Mouse (Mus musculus) cerebellum, adult 2 months (tissue): ENCODE measurements around the gene Prkce. TPM values are rescaled to one million over a fixed set of nuclear protein-coding genes. Genes with fewer than 3 reads are reported as not detected.

Source experiments
- DNase-seq, 2 experiments: peaks; one replicate each; pipeline ENCODE4 v3.0.0; 2021
- H3K27ac ChIP-seq: fragments of 200-500 bp; 2 replicates; pipeline ENCODE4 v1.5.1; 2012; ENCODE audit warnings: low read length, control low read depth, inconsistent platforms; ENCODE audit not compliant: insufficient read depth
- H3K27me3 ChIP-seq: fragments of 200-500 bp; 2 replicates; pipeline ENCODE4 v1.6.1; 2012; ENCODE audit warnings: inconsistent platforms, mild to moderate bottlenecking, low read length, moderate library complexity; ENCODE audit not compliant: control insufficient read depth, insufficient read depth
- H3K4me1 ChIP-seq: fragments of 200-500 bp; 2 replicates; pipeline ENCODE4 v1.6.1; 2011; ENCODE audit warnings: low read length; ENCODE audit not compliant: control insufficient read depth, insufficient read depth
- H3K4me3 ChIP-seq: fragments of 200-500 bp; replicated peaks from 2 replicates; pipeline ENCODE3; 2011; ENCODE audit warnings: mild to moderate bottlenecking, low read depth, low read length, control low read depth; ENCODE audit not compliant: insufficient read depth
- CTCF ChIP-seq: fragments of 200-500 bp; IDR thresholded peaks from 2 replicates; pipeline ENCODE4 v1.5.1; 2011; ENCODE audit warnings: low read depth, mild to moderate bottlenecking, control low read depth, low read length, moderate library complexity, borderline replicate concordance; ENCODE audit not compliant: insufficient read depth
- POLR2A ChIP-seq: fragments of 200-500 bp; IDR thresholded peaks from 2 replicates; pipeline ENCODE4 v1.6.1; 2011; ENCODE audit warnings: low read length, control low read depth, borderline replicate concordance; ENCODE audit not compliant: insufficient read depth
- WGBS: fragments of 180-500 bp; shearing (Covaris S2); methylation state at CpG from one replicate; pipeline ENCODE4 v1.1.7; 2018; 5-methylcytosine and 5-hydroxymethylcytosine counted together
- polyA plus RNA-seq: library from polyadenylated mRNA; depleted of rRNA; stranded (reverse); fragments of >200 nt; gene quantifications from 2 replicates; pipeline ENCODE4 v1.2.3, GENCODE M21; 2012

The Prkce gene
- polyA plus RNA-seq, 1 experiment, result 53.7 TPM

- Histone ChIP-seq H3K4me3 (no peak overlapping the region), H3K27ac (no peak overlapping the region), H3K27me3 (no peaks in the 10 kb centered on the region), H3K4me1 (0 out of 2 replicates have a peak, but pooled peaks cover 2% of the 10 kb centered on the region)
- DNase-seq, result no peak
- TF ChIP-seq CTCF, result no peak
- no peak for TF ChIP-seq POLR2A
- 85% methylated on average over 10 of the region's 10 CpGs for WGBS
Measured at GRCm38 (mm10) chr17:86479406-86479805, 311.8 kb downstream of the Prkce start.

DNA sequence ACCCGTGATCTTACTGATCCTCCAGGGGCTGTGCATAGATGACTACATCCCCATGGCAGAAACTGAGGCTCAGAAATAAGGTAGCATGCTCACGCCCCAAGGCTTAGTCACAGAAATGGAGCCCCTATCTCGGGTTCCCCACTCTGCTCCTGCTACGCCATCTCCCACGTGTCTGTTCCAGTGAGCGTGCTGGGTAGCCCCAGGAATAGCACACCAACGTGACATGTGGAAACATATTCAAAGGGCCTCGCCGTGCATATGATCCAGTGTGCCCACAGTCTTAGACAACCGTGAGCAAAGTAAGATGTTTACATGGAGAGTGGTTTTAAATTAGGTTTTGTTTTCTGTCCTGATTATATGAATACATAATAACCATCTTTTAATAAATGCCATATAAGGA, 315.1 kb downstream of the Prkce start:
- TF ChIP-seq POLR2A (no peak), CTCF (no peak)
- Histone ChIP-seq H3K27ac (no peak overlapping the region), H3K27me3 (no peaks in the 10 kb centered on the region), H3K4me3 (no peak overlapping the region), H3K4me1 (no peaks in the 10 kb centered on the region)
- DNase-seq, result no peak
- WGBS, result 89% methylated on average over 10 of the region's 10 CpGs

- Histone ChIP-seq H3K27me3 (no peaks in the 10 kb centered on the region), H3K4me3 (no peak overlapping the region), H3K4me1 (peaks cover 4% of the 10 kb centered on the region; the same call in 1 of the 2 replicates), H3K27ac (no peak overlapping the region)
- 11% methylated on average over 3 of the region's 3 CpGs for WGBS
- DNase-seq, result peak; percentile 69 to 77
- TF ChIP-seq CTCF (peak; percentile 74), POLR2A (no peak)
Measured at GRCm38 (mm10) chr17:86484087-86484737, 316.6 kb downstream of the Prkce start.

GRCm38 (mm10) chr17:86486657-86487056, 319.1 kb downstream of the Prkce start:
- Histone ChIP-seq H3K27ac (no peak overlapping the region), H3K4me3 (no peak overlapping the region), H3K27me3 (no peaks in the 10 kb centered on the region), H3K4me1 (peaks cover 4% of the 10 kb centered on the region; the same call in 1 of the 2 replicates)
- no peak for DNase-seq
- WGBS, result 97% methylated on average over 5 of the region's 5 CpGs
- TF ChIP-seq POLR2A, result no peak
- TF ChIP-seq CTCF, result no peak

- Histone ChIP-seq H3K4me3 (no peak overlapping the region), H3K27me3 (no peaks in the 10 kb centered on the region), H3K4me1 (peaks cover 4% of the 10 kb centered on the region; the same call in 1 of the 2 replicates), H3K27ac (no peak overlapping the region)
- WGBS, result 73% methylated on average over 3 of the region's 3 CpGs
- no peak for DNase-seq
- TF ChIP-seq CTCF (no peak), POLR2A (no peak)
Measured at GRCm38 (mm10) chr17:86487450-86487849, 319.9 kb downstream of the Prkce start.

DNA sequence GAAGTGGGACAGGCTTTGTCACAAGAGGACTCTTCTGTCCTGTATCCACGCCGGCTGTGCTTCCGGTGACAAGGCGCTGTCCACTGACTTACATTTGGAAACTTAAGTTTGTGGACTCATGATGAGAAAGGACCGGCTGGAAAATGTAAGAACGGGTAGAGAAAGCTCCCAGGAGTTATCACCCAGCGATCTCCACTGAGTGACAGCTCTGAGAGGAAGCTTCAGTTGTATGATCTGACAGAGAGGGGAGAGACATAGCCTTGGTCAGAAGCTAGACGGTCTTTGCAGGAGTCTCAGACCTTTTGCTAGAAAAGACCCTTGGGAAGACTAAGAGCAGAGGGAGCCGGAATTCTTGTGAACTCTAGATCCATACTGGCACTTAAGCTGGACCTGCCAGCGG, 322.2 kb downstream of the Prkce start:
- H3K27me3 ChIP-seq, result no peaks in the 10 kb centered on the region
- peaks cover 4% of the 10 kb centered on the region; the same call in 1 of the 2 replicates for H3K4me1 ChIP-seq
- 90% methylated on average over 10 of the region's 10 CpGs for WGBS
- no peak for DNase-seq
- H3K4me3 ChIP-seq, result no peak overlapping the region
- no peak for TF ChIP-seq POLR2A
- no peak for TF ChIP-seq CTCF
- no peak overlapping the region for H3K27ac ChIP-seq

DNA sequence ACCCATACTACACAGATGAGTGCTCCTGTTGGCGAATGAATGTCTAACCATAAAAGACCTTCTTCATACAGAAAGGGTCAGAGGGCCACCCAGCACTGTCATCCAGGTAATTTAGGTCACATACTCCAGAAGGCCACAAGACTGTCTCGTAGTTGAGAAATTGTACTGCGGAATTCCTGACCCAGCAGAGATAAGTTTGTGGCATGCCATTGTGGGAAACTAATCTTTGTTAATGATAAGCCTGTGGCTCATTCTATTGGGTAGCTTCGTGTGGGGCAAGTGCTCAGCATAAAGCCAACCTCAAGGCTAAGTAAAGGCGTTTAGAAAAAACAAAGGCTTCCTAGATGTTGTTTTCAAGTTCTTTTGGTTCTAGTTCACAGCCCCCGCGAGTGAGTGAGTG, 324.8 kb downstream of the Prkce start:
- DNase-seq, result no peak
- 96% methylated on average over 7 of the region's 7 CpGs for WGBS
- Histone ChIP-seq H3K4me3 (no peak overlapping the region), H3K27ac (no peak overlapping the region), H3K4me1 (peaks cover 4% of the 10 kb centered on the region; the same call in 1 of the 2 replicates), H3K27me3 (no peaks in the 10 kb centered on the region)
- TF ChIP-seq CTCF (no peak), POLR2A (no peak)

DNA sequence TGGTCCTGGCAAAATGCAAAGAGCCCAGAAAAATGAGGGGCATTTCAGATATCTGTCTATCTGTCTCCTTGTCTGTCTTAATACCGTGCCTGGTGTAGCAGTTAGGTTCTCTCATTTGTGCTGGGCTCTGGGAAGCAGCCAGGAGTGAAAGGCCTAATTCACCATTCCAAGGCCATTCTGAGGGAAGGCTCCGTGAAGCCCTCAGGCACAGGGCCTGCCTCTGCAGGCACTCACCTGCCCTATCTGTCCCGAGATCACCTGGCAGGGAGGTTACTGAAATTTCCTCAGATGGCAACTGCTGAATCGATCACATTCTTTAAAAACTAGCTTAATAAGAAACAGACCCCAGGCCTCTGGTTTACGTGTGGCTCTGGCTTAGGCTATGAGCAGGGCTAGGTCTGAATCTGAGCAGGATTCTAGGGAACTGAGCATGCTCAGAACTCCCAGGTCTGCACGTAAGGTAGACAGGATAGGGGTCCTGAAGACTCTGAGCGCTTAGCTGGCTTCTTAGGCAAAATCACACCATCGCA, 326.4 kb downstream of the Prkce start:
- Histone ChIP-seq H3K4me3 (no peak overlapping the region), H3K27me3 (no peaks in the 10 kb centered on the region), H3K27ac (no peak overlapping the region), H3K4me1 (no peaks in the 10 kb centered on the region)
- WGBS, result 88% methylated on average over 8 of the region's 8 CpGs
- DNase-seq, result no peak
- TF ChIP-seq POLR2A (no peak), CTCF (no peak)
